Mouse (Mus musculus) bone marrow macrophage, adult 2 months (primary cell): ENCODE measurements around the gene Cpa2.

Experiments
- CTCF ChIP-seq: IDR thresholded peaks from 2 replicates; pipeline ENCODE4 v1.5.1; 2012; ENCODE audit warnings: low read depth, mild to moderate bottlenecking, low read length, moderate library complexity
- POLR2A ChIP-seq: IDR thresholded peaks from 2 replicates; pipeline ENCODE4 v1.6.1; 2012; ENCODE audit warnings: mild to moderate bottlenecking, low read depth, low read length, borderline replicate concordance

GRCm38 (mm10) chr6:30552628-30553027, 11.2 kb downstream of the Cpa2 start:
- TF ChIP-seq CTCF (no peak), POLR2A (no peak)
